Mouse (Mus musculus) embryo, embryonic 10 days (tissue): ENCODE results near the gene Tmem28.
A peak's percentile ranks its signal among the peaks of the same experiment; 100 is the strongest.

ENCODE experiments used
- DNase-seq: peaks from one replicate; pipeline ENCODE4 v3.0.0-alpha.2; 2015; ENCODE audit warnings: low spot score

Tmem28 gene

GRCm38 (mm10) chrX:99820790-99821395 lies at the start of gene Tmem28:
Gene Tmem28 (plus strand): TSS chrX:99821021.
- DNase-seq = no peak

GRCm38 (mm10) chrX:99780308-99780707 lies 40.5 kb upstream of the Tmem28 start:
- no peak for DNase-seq

GRCm38 (mm10) chrX:99808375-99808774 lies 12.4 kb upstream of the Tmem28 start:
- peak; percentile 12 for DNase-seq

GRCm38 (mm10) chrX:99819395-99819935 lies 1.4 kb upstream of the Tmem28 start:
- DNase-seq = peak; percentile 89

- DNase-seq = no peak
Observed at GRCm38 (mm10) chrX:99819936-99820789, 658 bp upstream of the Tmem28 start.

- no peak for DNase-seq
Observed at GRCm38 (mm10) chrX:99842090-99842489, 21.3 kb downstream of the Tmem28 start.

- peak; percentile 70 for DNase-seq
Observed at GRCm38 (mm10) chrX:99853261-99853741, 32.5 kb downstream of the Tmem28 start.

GRCm38 (mm10) chrX:99853834-99854233 lies 33.0 kb downstream of the Tmem28 start:
- no peak for DNase-seq

- DNase-seq = no peak
Observed at GRCm38 (mm10) chrX:99872228-99872627, 51.4 kb downstream of the Tmem28 start.

GRCm38 (mm10) chrX:99872632-99873201 lies 51.9 kb downstream of the Tmem28 start:
- DNase-seq = no peak

- no peak for DNase-seq
Observed at GRCm38 (mm10) chrX:99873259-99873919, 52.6 kb downstream of the Tmem28 start.

- no peak for DNase-seq
Observed at GRCm38 (mm10) chrX:99873920-99874296, 53.1 kb downstream of the Tmem28 start.

- no peak for DNase-seq
Observed at GRCm38 (mm10) chrX:99876781-99877180, 56.0 kb downstream of the Tmem28 start.

GRCm38 (mm10) chrX:99883396-99883795 lies 62.6 kb downstream of the Tmem28 start:
- DNase-seq = no peak
